In the genomic region with DNA sequence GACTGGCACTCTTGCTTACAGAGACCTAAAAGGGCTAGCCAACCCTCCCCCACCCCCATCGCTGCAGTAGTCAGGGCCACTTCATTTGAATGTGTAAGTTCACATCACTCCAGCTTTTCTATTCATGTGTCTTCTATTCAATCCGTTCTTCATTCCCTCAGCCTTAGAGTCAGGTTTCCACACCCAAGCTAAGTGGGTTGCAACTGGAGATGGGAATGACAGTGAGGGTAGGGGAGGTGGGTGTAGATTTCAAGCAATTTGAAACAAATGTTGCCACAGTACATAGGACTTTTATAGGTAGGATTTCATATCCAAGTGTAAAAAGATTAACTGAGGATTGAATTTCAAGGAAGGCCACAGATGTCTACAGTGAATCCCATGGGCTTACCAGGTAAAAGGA, we compare ENCODE assay signal across 13 mouse cellular contexts.
"Had no signal": no experiment of that assay in that cellular context is flagged by ENCODE, and none has a peak within 500 bp of the region (broad histone marks: within the 10 kb centered on the region; RNA-seq: fewer than 3 reads in every experiment).

No protein-coding gene starts in this region.

- H3K36me3 ChIP-seq: limb, embryonic 12.5 days; midbrain, embryonic 13.5 days; neural tube, embryonic 15.5 days had no signal

- DNase-seq: kidney, postnatal 10 days; layer of hippocampus, adult 9-11 months; layer of hippocampus, postnatal 36 days; lung, adult 18-20 months; right cerebral cortex, adult 18-20 months; right cerebral cortex, postnatal 25 days; thymus, postnatal 4 days had no signal

- H3K27ac ChIP-seq: limb, embryonic 12.5 days; liver, embryonic 14.5 days; midbrain, embryonic 13.5 days; neural tube, embryonic 15.5 days; stomach, postnatal 0 days had no signal

- H3K4me2 ChIP-seq: limb, embryonic 12.5 days; midbrain, embryonic 13.5 days; neural tube, embryonic 15.5 days had no signal

- ATAC-seq: midbrain, embryonic 13.5 days had no signal

- H3K9me3 ChIP-seq: limb, embryonic 12.5 days; midbrain, embryonic 13.5 days; neural tube, embryonic 15.5 days had no signal

- H3K9ac ChIP-seq: limb, embryonic 12.5 days; liver, embryonic 14.5 days; midbrain, embryonic 13.5 days; neural tube, embryonic 15.5 days had no signal

- H3K27me3 ChIP-seq: limb, embryonic 12.5 days; midbrain, embryonic 13.5 days; neural tube, embryonic 15.5 days had no signal

- H3K4me3 ChIP-seq: limb, embryonic 12.5 days; midbrain, embryonic 13.5 days; myocyte; neural tube, embryonic 15.5 days had no signal
